ENCODE assay signal across 8 mouse cellular contexts in the genomic region with DNA sequence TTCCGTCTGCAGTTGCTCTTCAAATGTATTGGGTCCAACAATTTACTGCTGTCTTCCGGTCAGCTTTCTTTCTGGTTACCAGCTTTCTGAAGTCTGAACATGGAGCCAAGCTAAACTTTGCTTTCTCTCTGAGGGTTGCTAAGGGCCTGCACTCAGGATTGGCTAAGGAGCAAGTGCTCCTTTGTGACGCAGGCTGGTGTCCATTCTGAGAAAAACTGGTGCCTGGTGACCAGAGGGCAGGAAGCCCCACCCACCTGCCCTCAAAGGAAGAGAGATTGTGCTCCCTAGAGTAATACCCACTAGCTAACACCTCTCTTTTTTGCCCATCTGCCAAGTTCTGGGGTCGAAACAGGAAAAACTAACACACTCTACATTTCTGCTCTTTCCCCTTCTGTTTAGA. TPM values are rescaled to one million over a fixed set of nuclear protein-coding genes. Genes with fewer than 3 reads are reported as not detected.
DNase-seq lines count a peak whose midpoint lies in the region; ATAC-seq lines count a peak whose summit lies in the region.

No protein-coding gene starts in this region.

- no peaks in the 10 kb centered on the region for H3K27me3 ChIP-seq in hindbrain, embryonic 10.5 days (ENCODE audit: insufficient read depth, poor library complexity, severe bottlenecking)
- H3K27me3 ChIP-seq in hindbrain, embryonic 13.5 days = no peaks in the 10 kb centered on the region
- H3K27me3 ChIP-seq in heart, embryonic 13.5 days (replicated peaks) = no peaks in the 10 kb centered on the region
- no peaks in the 10 kb centered on the region for H3K27me3 ChIP-seq in liver, embryonic 11.5 days (replicated peaks; ENCODE audit: control insufficient read depth, insufficient read depth, low read length)
- no peaks in the 10 kb centered on the region for H3K27me3 ChIP-seq in forebrain, embryonic 13.5 days
- H3K27me3 ChIP-seq in limb, embryonic 10.5 days (ENCODE audit: low read depth, poor library complexity, severe bottlenecking) = no peaks in the 10 kb centered on the region

- peak; percentile 4 for DNase-seq in hindbrain, embryonic 10.5 days (ENCODE audit: low spot score)
- DNase-seq in liver, embryonic 11.5 days (ENCODE audit: low spot score) = no peak
- DNase-seq in natural killer cell, adult 2 months (ENCODE audit: low spot score in 2 of 2) = peak; percentile 11 to 16
- no peak for DNase-seq in limb, embryonic 10.5 days (ENCODE audit: low spot score)
- DNase-seq in right cerebral cortex, postnatal 10 days (ENCODE audit: low spot score in 2 of 2) = no peak

- WGBS in hindbrain, embryonic 10.5 days = 72% methylated on average over 4 of the region's 4 CpGs
- 59% methylated on average over 4 of the region's 4 CpGs for WGBS in hindbrain, embryonic 13.5 days
- WGBS in heart, embryonic 13.5 days = 50% methylated on average over 4 of the region's 4 CpGs
- WGBS in liver, embryonic 11.5 days = 69% methylated on average over 4 of the region's 4 CpGs
- WGBS in forebrain, embryonic 13.5 days = 81% methylated on average over 4 of the region's 4 CpGs
- WGBS in limb, embryonic 10.5 days = 77% methylated on average over 4 of the region's 4 CpGs

- H3K4me2 ChIP-seq in hindbrain, embryonic 13.5 days = no peak overlapping the region
- no peak overlapping the region for H3K4me2 ChIP-seq in heart, embryonic 13.5 days
- no peak overlapping the region for H3K4me2 ChIP-seq in liver, embryonic 11.5 days
- no peak overlapping the region for H3K4me2 ChIP-seq in forebrain, embryonic 13.5 days

- ATAC-seq in hindbrain, embryonic 13.5 days (ENCODE audit: low FRiP score) = no peak
- ATAC-seq in heart, embryonic 13.5 days (ENCODE audit: extremely low read depth, insufficient number of reproducible peaks, low FRiP score, low TSS enrichment) = no peak
- ATAC-seq in liver, embryonic 11.5 days (replicated peaks; ENCODE audit: low FRiP score) = 0 out of 2 replicates have a peak, but pooled peaks have one; percentile 31
- no peak for ATAC-seq in forebrain, embryonic 13.5 days

- no peaks in the 10 kb centered on the region for H3K4me1 ChIP-seq in hindbrain, embryonic 10.5 days (replicated peaks)
- no peaks in the 10 kb centered on the region for H3K4me1 ChIP-seq in hindbrain, embryonic 13.5 days (replicated peaks)
- no peaks in the 10 kb centered on the region for H3K4me1 ChIP-seq in heart, embryonic 13.5 days
- H3K4me1 ChIP-seq in liver, embryonic 11.5 days (replicated peaks; ENCODE audit: control insufficient read depth, insufficient read depth, low read length) = no peaks in the 10 kb centered on the region
- H3K4me1 ChIP-seq in forebrain, embryonic 13.5 days = no peaks in the 10 kb centered on the region
- no peaks in the 10 kb centered on the region for H3K4me1 ChIP-seq in limb, embryonic 10.5 days

- no peak overlapping the region for H3K4me3 ChIP-seq in hindbrain, embryonic 10.5 days
- H3K4me3 ChIP-seq in hindbrain, embryonic 13.5 days = no peak overlapping the region
- no peak overlapping the region for H3K4me3 ChIP-seq in heart, embryonic 13.5 days
- H3K4me3 ChIP-seq in liver, embryonic 11.5 days (ENCODE audit: low read depth, low read length) = no peak overlapping the region
- H3K4me3 ChIP-seq in forebrain, embryonic 13.5 days = no peak overlapping the region
- H3K4me3 ChIP-seq in limb, embryonic 10.5 days = no peak overlapping the region

- no peaks in the 10 kb centered on the region for H3K36me3 ChIP-seq in hindbrain, embryonic 10.5 days
- no peaks in the 10 kb centered on the region for H3K36me3 ChIP-seq in hindbrain, embryonic 13.5 days
- no peaks in the 10 kb centered on the region for H3K36me3 ChIP-seq in heart, embryonic 13.5 days
- no peaks in the 10 kb centered on the region for H3K36me3 ChIP-seq in liver, embryonic 11.5 days (ENCODE audit: control insufficient read depth, insufficient read depth, low read length)
- no peaks in the 10 kb centered on the region for H3K36me3 ChIP-seq in forebrain, embryonic 13.5 days (ENCODE audit: poor library complexity, severe bottlenecking)
- H3K36me3 ChIP-seq in limb, embryonic 10.5 days = no peaks in the 10 kb centered on the region

- H3K27ac ChIP-seq in hindbrain, embryonic 10.5 days = no peak overlapping the region
- H3K27ac ChIP-seq in hindbrain, embryonic 13.5 days = no peak overlapping the region
- peak overlapping the region; percentile 54 for H3K27ac ChIP-seq in heart, embryonic 13.5 days (replicated peaks)
- H3K27ac ChIP-seq in liver, embryonic 11.5 days (ENCODE audit: low read depth, low read length) = no peak overlapping the region
- no peak overlapping the region for H3K27ac ChIP-seq in forebrain, embryonic 13.5 days
- H3K27ac ChIP-seq in limb, embryonic 10.5 days = no peak overlapping the region

- no peaks in the 10 kb centered on the region for H3K9me3 ChIP-seq in hindbrain, embryonic 10.5 days
- H3K9me3 ChIP-seq in hindbrain, embryonic 13.5 days = no peaks in the 10 kb centered on the region
- no peaks in the 10 kb centered on the region for H3K9me3 ChIP-seq in heart, embryonic 13.5 days
- no peaks in the 10 kb centered on the region for H3K9me3 ChIP-seq in liver, embryonic 11.5 days (ENCODE audit: control insufficient read depth, low read length)
- H3K9me3 ChIP-seq in forebrain, embryonic 13.5 days (replicated peaks) = no peaks in the 10 kb centered on the region
- no peaks in the 10 kb centered on the region for H3K9me3 ChIP-seq in limb, embryonic 10.5 days (replicated peaks)

- H3K9ac ChIP-seq in hindbrain, embryonic 13.5 days = no peak overlapping the region
- no peak overlapping the region for H3K9ac ChIP-seq in heart, embryonic 13.5 days
- H3K9ac ChIP-seq in liver, embryonic 11.5 days (ENCODE audit: low read depth, low read length) = no peak overlapping the region
- no peak overlapping the region for H3K9ac ChIP-seq in forebrain, embryonic 13.5 days

RNA-seq across cellular contexts. Expression of gene Gm6377, which starts 5.6 kb away (rescaled TPM):
- polyA plus RNA-seq in hindbrain, embryonic 10.5 days (2016; fragmentation: Nextera tagmentation; extraction: Ambion mirVana) = 0.09 TPM in 1 of 2 replicates, not detected in the other
- polyA plus RNA-seq in hindbrain, embryonic 13.5 days (2015; fragmentation: Nextera tagmentation; extraction: Ambion mirVana) = 0.06 and 0.08 TPM in 2 replicates
- 0.06 and 0.52 TPM in 2 replicates for polyA plus RNA-seq in heart, embryonic 13.5 days (2015; fragmentation: Nextera tagmentation; extraction: Ambion mirVana)
- polyA plus RNA-seq in liver, embryonic 11.5 days (2014; fragmentation: Nextera tagmentation; extraction: Ambion mirVana) = 0.21 and 0.30 TPM in 2 replicates
- 0.05 and 0.16 TPM in 2 replicates for polyA plus RNA-seq in forebrain, embryonic 13.5 days (2015; fragmentation: Nextera tagmentation; extraction: Ambion mirVana)
- polyA plus RNA-seq in limb, embryonic 10.5 days (2016; fragmentation: Nextera tagmentation; extraction: Ambion mirVana) = not detected in 2 replicates

Comparison
In these comparisons a context has a peak if more than half of its experiments do, and no peak if none do; other contexts are left out.
1. DNase-seq: peak in hindbrain, embryonic 10.5 days (single experiment) and natural killer cell, adult 2 months (2 of 2); none in liver, embryonic 11.5 days (single experiment), limb, embryonic 10.5 days (single experiment) and right cerebral cortex, postnatal 10 days (0 of 2).